Mouse (Mus musculus) 3134 (cell line): ENCODE measurements around the gene Car1.
"Not testable (repeated sequence)": the region's sequence is repeated elsewhere in the genome, so short reads cannot be mapped to it uniquely, and the experiment has no call there.

ENCODE experiments used
- DNase-seq: peaks from one replicate; pipeline ENCODE4 v3.0.0-alpha.2; 2011; ENCODE audit warnings: low spot score; ENCODE audit not compliant: insufficient read length; ENCODE audit errors: extremely low read depth

The Car1 gene

GRCm38 (mm10) chr3:14808211-14808610 lies at the start of gene Car1:
Gene Car1, minus strand, starts transcription at chr3:14808368.
- no peak for DNase-seq

DNA sequence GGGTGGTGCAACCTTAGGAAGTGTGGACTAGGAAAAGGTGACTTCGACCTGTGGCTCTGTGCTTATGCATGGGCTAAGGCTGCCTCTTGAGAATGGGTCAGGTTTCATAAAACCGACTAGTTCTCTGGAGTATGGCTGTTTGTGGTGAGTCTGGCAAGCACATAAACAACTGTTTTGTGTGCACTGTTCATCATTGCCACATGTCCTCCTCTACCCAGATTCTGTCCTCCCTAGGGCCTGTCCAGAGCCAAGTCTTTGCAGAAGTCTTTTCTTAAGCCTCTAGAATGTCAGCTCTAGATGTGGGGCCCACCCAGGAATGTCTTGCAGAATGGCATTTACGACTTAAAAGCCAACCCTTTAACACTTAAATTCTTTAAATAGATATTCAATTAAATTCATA lies 49.7 kb upstream of the Car1 start:
- DNase-seq: no peak

- no peak for DNase-seq
Measured at GRCm38 (mm10) chr3:14854446-14854845, 46.3 kb upstream of the Car1 start.

DNA sequence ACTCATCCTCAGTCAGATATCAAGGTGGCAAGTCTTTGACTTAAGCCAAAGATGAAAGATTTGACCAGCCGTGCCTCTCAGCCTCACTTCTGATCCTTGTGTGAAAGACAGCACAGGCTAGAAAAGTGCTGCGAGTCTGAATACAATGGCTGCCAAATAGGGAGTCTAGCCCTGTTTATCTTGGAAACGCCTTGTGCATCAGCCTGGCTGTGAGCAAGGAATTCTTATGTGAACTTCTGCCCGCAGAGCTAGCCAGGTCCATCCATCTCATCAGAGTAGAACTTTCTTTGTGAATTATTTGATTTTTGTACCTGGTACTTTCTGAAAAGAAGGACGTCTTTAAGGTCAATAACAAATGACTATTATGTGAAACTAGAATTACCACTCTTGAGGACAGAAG lies 45.8 kb upstream of the Car1 start:
- DNase-seq: no peak

GRCm38 (mm10) chr3:14848587-14849254 lies 40.6 kb upstream of the Car1 start:
- DNase-seq: no peak

GRCm38 (mm10) chr3:14839466-14840118 lies 31.4 kb upstream of the Car1 start:
- no peak for DNase-seq

DNA sequence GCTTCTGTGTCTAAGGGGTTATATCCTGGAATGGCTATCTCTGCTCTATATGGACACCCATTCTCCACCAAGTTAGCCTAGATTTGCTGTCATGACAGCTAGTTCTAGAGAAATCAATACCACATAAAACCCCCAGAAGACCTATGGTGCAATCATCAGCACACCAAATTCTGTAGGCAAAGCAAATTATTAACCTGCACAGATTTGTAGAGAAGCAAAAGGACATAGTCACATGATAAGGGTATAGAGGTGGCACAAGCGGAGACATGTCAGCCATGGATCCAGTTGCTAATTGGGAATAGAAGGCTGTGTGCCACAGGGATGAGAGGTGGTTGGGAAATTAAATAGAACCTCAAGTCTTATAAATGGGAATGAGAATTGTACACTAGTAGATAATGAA lies 30.8 kb upstream of the Car1 start:
- no peak for DNase-seq

- no peak for DNase-seq
Measured at GRCm38 (mm10) chr3:14832766-14833165, 24.6 kb upstream of the Car1 start.

- no peak for DNase-seq
Measured at GRCm38 (mm10) chr3:14831219-14831835, 23.2 kb upstream of the Car1 start.

DNA sequence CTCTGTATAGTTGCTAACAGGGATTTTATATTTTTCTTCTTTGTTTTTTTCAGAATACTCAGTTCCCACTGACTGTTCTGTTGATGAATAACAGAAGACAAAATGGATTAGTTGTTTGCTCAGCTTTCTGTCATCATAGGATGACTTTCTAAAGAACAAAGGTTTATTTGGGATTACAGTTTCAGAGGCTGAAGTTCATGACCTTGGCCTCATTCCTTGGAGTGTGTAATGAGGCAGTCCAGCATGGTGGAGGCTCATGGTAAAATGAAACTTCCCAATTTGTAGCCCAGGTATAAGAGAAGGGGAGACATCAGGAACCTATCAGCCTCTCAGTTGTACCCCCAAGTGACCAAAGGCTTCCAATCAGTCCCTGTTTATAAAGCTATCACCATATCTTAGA lies 20.7 kb upstream of the Car1 start:
- no peak for DNase-seq

DNA sequence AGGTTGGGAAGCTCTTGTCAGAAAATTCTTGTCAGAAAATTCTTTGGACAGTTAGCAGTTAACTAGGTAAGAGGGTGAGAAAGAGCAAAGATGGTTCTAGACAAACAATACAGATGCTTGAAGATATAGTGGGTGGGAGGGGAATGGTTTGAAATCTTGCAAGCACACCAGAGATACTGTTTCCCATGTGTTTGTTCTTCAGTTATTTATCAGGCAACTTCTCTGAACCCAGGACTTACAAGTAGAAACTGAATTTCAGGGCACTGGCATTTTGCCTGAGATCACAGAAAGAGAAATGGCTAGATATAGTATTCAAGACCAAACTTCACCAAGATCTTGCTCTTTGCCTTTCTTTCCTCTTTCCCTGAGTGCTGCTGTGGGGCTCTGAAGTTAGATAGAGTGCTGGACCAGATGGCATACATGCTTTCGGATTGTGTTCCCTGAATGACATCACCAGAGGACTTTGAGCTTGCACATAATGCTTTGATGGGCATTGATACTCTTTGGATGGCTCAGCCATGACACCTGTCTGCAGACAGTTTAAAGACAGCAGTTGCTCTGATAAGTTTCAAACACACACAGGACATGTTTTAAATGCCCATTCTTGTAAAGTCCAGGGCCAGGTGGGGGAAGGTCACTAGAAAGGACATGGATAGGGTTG lies 11.8 kb upstream of the Car1 start:
- DNase-seq: no peak

DNA sequence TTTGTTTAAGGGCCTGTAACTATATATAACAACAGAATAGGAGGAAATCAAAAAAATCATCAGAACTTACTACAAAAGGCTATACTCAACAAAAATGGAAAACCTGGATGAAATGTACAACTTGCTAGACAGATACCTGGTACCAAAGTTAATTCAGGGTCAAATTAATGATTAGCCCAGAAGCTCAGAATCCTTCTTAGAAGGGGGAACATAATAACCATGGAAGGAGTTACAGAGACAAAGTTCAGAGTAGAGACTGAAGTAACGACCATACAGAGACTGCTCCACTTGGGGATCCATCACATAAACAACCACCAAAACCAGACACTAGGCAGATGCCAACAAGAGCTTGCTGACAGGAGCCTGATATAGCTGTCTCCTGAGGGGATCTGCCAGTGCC lies 7.2 kb upstream of the Car1 start:
- DNase-seq: not testable (repeated sequence)

GRCm38 (mm10) chr3:14806702-14807101 lies 1.5 kb downstream of the Car1 start:
- no peak for DNase-seq

- DNase-seq: no peak
Measured at GRCm38 (mm10) chr3:14805962-14806361, 2.2 kb downstream of the Car1 start.

- DNase-seq: no peak
Measured at GRCm38 (mm10) chr3:14804906-14805305, 3.3 kb downstream of the Car1 start.

GRCm38 (mm10) chr3:14797069-14797468 lies 11.1 kb downstream of the Car1 start:
- no peak for DNase-seq

- DNase-seq: no peak
Measured at GRCm38 (mm10) chr3:14795292-14796020, 12.7 kb downstream of the Car1 start.

- no peak for DNase-seq
Measured at GRCm38 (mm10) chr3:14792032-14792431, 16.1 kb downstream of the Car1 start.

GRCm38 (mm10) chr3:14787607-14788006 lies 20.6 kb downstream of the Car1 start:
- no peak for DNase-seq

GRCm38 (mm10) chr3:14787136-14787535 lies 21.0 kb downstream of the Car1 start:
- DNase-seq: no peak

GRCm38 (mm10) chr3:14786551-14787079 lies 21.6 kb downstream of the Car1 start:
- DNase-seq: no peak
